Mouse (Mus musculus) limb, embryonic 12.5 days (tissue): ENCODE measurements around the gene Gm10696. TPM values are rescaled to one million over a fixed set of nuclear protein-coding genes. Genes with fewer than 3 reads are reported as not detected.
"Not testable (repeated sequence)": the region's sequence is repeated elsewhere in the genome, so short reads cannot be mapped to it uniquely, and the experiment has no call there.

Source experiments
- ATAC-seq: fragments of 200-750 bp; cut with Nextera tagmentation; 2 replicates; pipeline ENCODE4 v1.8.0; 2017; ENCODE audit warnings: low read depth, moderate TSS enrichment; ENCODE audit not compliant: insufficient number of reproducible peaks, insufficient read depth, low FRiP score, low TSS enrichment
- H3K27ac ChIP-seq: fragments of 300-500 bp; sonication (generic); 2 replicates; pipeline ENCODE4 v1.5.1; 2016; ENCODE audit warnings: mild to moderate bottlenecking, moderate library complexity
- H3K27me3 ChIP-seq: fragments of 300-500 bp; sonication (generic); 2 replicates; pipeline ENCODE4 v1.6.1; 2016; ENCODE audit warnings: mild to moderate bottlenecking, moderate library complexity
- H3K36me3 ChIP-seq: fragments of 300-500 bp; sonication (generic); 2 replicates; pipeline ENCODE4 v1.6.1; 2016; ENCODE audit warnings: mild to moderate bottlenecking, moderate library complexity
- H3K4me1 ChIP-seq: fragments of 300-500 bp; sonication (generic); replicated peaks from 2 replicates; pipeline ENCODE4 v1.6.1; 2016
- H3K4me2 ChIP-seq: fragments of 300-500 bp; sonication (generic); 2 replicates; pipeline ENCODE4 v1.6.1; 2016; ENCODE audit warnings: mild to moderate bottlenecking, moderate library complexity
- H3K4me3 ChIP-seq: fragments of 300-500 bp; sonication (generic); replicated peaks from 2 replicates; pipeline ENCODE4 v1.5.1; 2016; ENCODE audit warnings: mild to moderate bottlenecking
- H3K9ac ChIP-seq: fragments of 300-500 bp; sonication (generic); replicated peaks from 2 replicates; pipeline ENCODE4 v1.6.1; 2016; ENCODE audit warnings: mild to moderate bottlenecking, moderate library complexity
- H3K9me3 ChIP-seq: fragments of 300-500 bp; sonication (generic); 2 replicates; pipeline ENCODE4 v1.6.1; 2016; ENCODE audit warnings: mild to moderate bottlenecking, moderate library complexity
- WGBS: fragments of 180-500 bp; shearing (Covaris S2); methylation state at CpG from one replicate; pipeline ENCODE4 v1.1.7; 2016; 5-methylcytosine and 5-hydroxymethylcytosine counted together
- polyA plus RNA-seq: library from polyadenylated mRNA; unstranded; fragments of >200 nt; fragmentation: Nextera tagmentation; extraction: Ambion mirVana; gene quantifications from 2 replicates; pipeline ENCODE4 v1.2.1, GENCODE M21; 2016

The Gm10696 gene
- polyA plus RNA-seq, result not detected in 2 replicates

DNA sequence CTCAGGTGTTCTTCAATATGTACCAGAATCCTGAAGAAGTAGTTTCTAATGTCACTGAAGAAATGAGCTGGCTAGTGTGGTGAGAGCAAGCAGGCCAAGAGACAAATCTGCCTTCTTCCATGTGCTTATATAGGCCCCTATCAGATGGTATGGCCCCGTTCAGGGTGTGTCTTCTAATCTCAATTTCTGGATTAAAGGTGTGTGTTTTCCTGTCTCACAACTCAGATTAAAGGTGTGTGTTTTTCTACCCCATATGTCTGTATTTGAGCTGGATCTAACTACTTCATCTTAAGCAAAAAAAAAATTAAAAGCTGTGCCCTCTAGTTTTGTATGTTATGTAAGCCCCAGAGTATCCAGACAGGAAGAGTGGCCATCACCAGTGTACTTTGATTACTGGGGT is at the start of gene Gm10696:
Gene Gm10696, minus strand, starts transcription at position 101 of the 400 bp plus-strand sequence.
- not testable (repeated sequence) for H3K9ac ChIP-seq, H3K4me1 ChIP-seq, H3K9me3 ChIP-seq, H3K27ac ChIP-seq, H3K4me3 ChIP-seq, H3K4me2 ChIP-seq, H3K27me3 ChIP-seq, H3K36me3 ChIP-seq, ATAC-seq
- WGBS, result 91% methylated on average over 1 of the region's 1 CpGs

GRCm38 (mm10) chr3:94196414-94196813 is 18.4 kb upstream of the Gm10696 start, which contains the start of gene Gm5286:
TSS of gene Gm5286 (plus strand) at chr3:94196714.
- WGBS, result 75% methylated on average over 3 of the region's 4 CpGs
- not testable (repeated sequence) for H3K4me1 ChIP-seq, H3K4me2 ChIP-seq, H3K4me3 ChIP-seq, H3K27ac ChIP-seq, H3K9me3 ChIP-seq, H3K9ac ChIP-seq, H3K36me3 ChIP-seq, ATAC-seq, H3K27me3 ChIP-seq

DNA sequence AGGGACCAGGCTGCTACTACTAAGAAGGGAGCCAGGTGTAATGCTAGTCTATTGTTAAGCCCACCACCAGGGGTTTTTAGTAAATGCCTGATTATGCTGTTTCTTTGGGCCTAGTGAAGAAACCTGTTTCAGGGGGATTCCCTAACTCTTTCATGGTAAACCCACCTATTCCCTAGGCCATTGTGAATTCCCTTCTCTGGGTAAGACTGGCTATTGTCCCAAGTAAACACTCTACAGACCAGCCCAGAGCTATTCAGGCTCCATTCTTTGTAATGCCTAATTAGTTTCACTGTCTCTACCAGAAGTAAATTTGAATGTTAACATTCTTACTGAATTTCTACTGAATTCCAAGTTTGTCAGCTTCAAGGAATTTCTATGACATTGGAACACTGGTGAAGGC is 10.6 kb downstream of the Gm10696 start:
- not testable (repeated sequence) for H3K4me3 ChIP-seq, H3K36me3 ChIP-seq, ATAC-seq, H3K27ac ChIP-seq, H3K9me3 ChIP-seq, H3K9ac ChIP-seq, H3K4me2 ChIP-seq, H3K27me3 ChIP-seq, H3K4me1 ChIP-seq

Other genes with a start within 250 kb of the Gm10696 start
- not detected in 2 replicates for gene Gm9117, start 234.7 kb downstream of the Gm10696 start, polyA plus RNA-seq
- gene Tdpoz5, start 216.9 kb downstream of the Gm10696 start, polyA plus RNA-seq, result not detected in 2 replicates
- gene Gm9125, start 123.3 kb downstream of the Gm10696 start, polyA plus RNA-seq, result not detected in 2 replicates
- not detected in 2 replicates for gene Gm10697, start 105.5 kb downstream of the Gm10696 start, polyA plus RNA-seq
- not detected in 2 replicates for gene Gm5286, start 18.5 kb upstream of the Gm10696 start, polyA plus RNA-seq
- not detected in 2 replicates for gene Gm4778, start 85.8 kb upstream of the Gm10696 start, polyA plus RNA-seq
- gene Them4, start 131.9 kb upstream of the Gm10696 start, polyA plus RNA-seq, result 9.1 and 10.1 TPM in 2 replicates
- 0.28 TPM in 1 of 2 replicates, not detected in the other for gene Them5, start 163.9 kb upstream of the Gm10696 start, polyA plus RNA-seq
- 2.0 and 2.1 TPM in 2 replicates for gene C2cd4d, start 184.2 kb upstream of the Gm10696 start, polyA plus RNA-seq
- gene Rorc, start 194.6 kb upstream of the Gm10696 start, polyA plus RNA-seq, result 1.1 TPM in 2 replicates
- gene Lingo4, start 220.3 kb upstream of the Gm10696 start, polyA plus RNA-seq, result 0.09 TPM in 1 of 2 replicates, not detected in the other
- 8.5 and 8.6 TPM in 2 replicates for gene Tdrkh, start 235.1 kb upstream of the Gm10696 start, polyA plus RNA-seq